Mouse (Mus musculus) midbrain, embryonic 16.5 days (tissue): Measurements from ENCODE around the gene Ankrd24. TPM values are rescaled to one million over a fixed set of nuclear protein-coding genes. Genes with fewer than 3 reads are reported as not detected.

Experiments used
- ATAC-seq: fragments of 200-750 bp; cut with Nextera tagmentation; 2 replicates; pipeline ENCODE4 v1.8.0; 2017; ENCODE audit warnings: moderate TSS enrichment
- H3K27ac ChIP-seq: fragments of 300-500 bp; sonication (generic); 2 replicates; pipeline ENCODE4 v1.5.1; 2014; ENCODE audit warnings: mild to moderate bottlenecking, low read length, mixed read lengths
- H3K27me3 ChIP-seq: fragments of 300-500 bp; sonication (generic); 2 replicates; pipeline ENCODE4 v1.6.1; 2014; ENCODE audit warnings: low read depth, low read length, mixed read lengths; ENCODE audit not compliant: control insufficient read depth, insufficient read depth
- H3K36me3 ChIP-seq: fragments of 300-500 bp; sonication (generic); 2 replicates; pipeline ENCODE4 v1.6.1; 2014; ENCODE audit warnings: mild to moderate bottlenecking, low read length, moderate library complexity, mixed read lengths; ENCODE audit not compliant: control insufficient read depth, insufficient read depth
- H3K4me1 ChIP-seq: fragments of 300-500 bp; sonication (generic); 2 replicates; pipeline ENCODE4 v1.6.1; 2014; ENCODE audit warnings: mild to moderate bottlenecking, low read length, mixed read lengths; ENCODE audit not compliant: control insufficient read depth, insufficient read depth
- H3K4me2 ChIP-seq: fragments of 300-500 bp; sonication (generic); 2 replicates; pipeline ENCODE4 v1.6.1; 2014; ENCODE audit warnings: mild to moderate bottlenecking, low read length, mixed read lengths
- H3K4me3 ChIP-seq: fragments of 300-500 bp; sonication (generic); 2 replicates; pipeline ENCODE4 v1.5.1; 2014; ENCODE audit warnings: low read depth, mild to moderate bottlenecking, low read length, moderate library complexity, mixed read lengths
- H3K9ac ChIP-seq: fragments of 300-500 bp; sonication (generic); 2 replicates; pipeline ENCODE4 v1.6.1; 2014; ENCODE audit warnings: low read depth, low read length, mixed read lengths
- H3K9me3 ChIP-seq: fragments of 300-500 bp; sonication (generic); replicated peaks from 2 replicates; pipeline ENCODE4 v1.6.1; 2014; ENCODE audit warnings: mild to moderate bottlenecking, low read length, mixed read lengths; ENCODE audit not compliant: control insufficient read depth, poor library complexity, severe bottlenecking
- WGBS: fragments of 180-500 bp; shearing (Covaris S2); extraction: QIAGEN DNeasy Blood & Tissue Kit; methylation state at CpG from one replicate; pipeline ENCODE4 v1.1.7; 2014; 5-methylcytosine and 5-hydroxymethylcytosine counted together
- polyA plus RNA-seq: library from polyadenylated mRNA; unstranded; fragments of >200 nt; fragmentation: Nextera tagmentation; extraction: Ambion mirVana; gene quantifications from 2 replicates; pipeline ENCODE4 v1.2.1, GENCODE M21; 2015

The Ankrd24 gene
- polyA plus RNA-seq, 1 experiment from 2014 or later = 18.4 TPM

- H3K4me1 ChIP-seq = no peaks in the 10 kb centered on the region
- H3K4me2 ChIP-seq = no peak overlapping the region
- no peaks in the 10 kb centered on the region for H3K9me3 ChIP-seq
- H3K27ac ChIP-seq = no peak overlapping the region
- 92% methylated on average over 5 of the region's 5 CpGs for WGBS
- peaks cover 24% of the 10 kb centered on the region for H3K36me3 ChIP-seq
- H3K27me3 ChIP-seq = no peaks in the 10 kb centered on the region
- ATAC-seq = no peak
- H3K9ac ChIP-seq = no peak overlapping the region
- no peak overlapping the region for H3K4me3 ChIP-seq
Observed at GRCm38 (mm10) chr10:81619976-81620375, 8.4 kb upstream of the Ankrd24 start.

GRCm38 (mm10) chr10:81620786-81621185 is 7.6 kb upstream of the Ankrd24 start:
- ATAC-seq = no peak
- H3K4me3 ChIP-seq = no peak overlapping the region
- no peaks in the 10 kb centered on the region for H3K27me3 ChIP-seq
- WGBS = 65% methylated on average over 9 of the region's 9 CpGs
- no peak overlapping the region for H3K9ac ChIP-seq
- peaks cover 24% of the 10 kb centered on the region for H3K36me3 ChIP-seq
- no peak overlapping the region for H3K27ac ChIP-seq
- no peaks in the 10 kb centered on the region for H3K9me3 ChIP-seq
- H3K4me1 ChIP-seq = no peaks in the 10 kb centered on the region
- no peak overlapping the region for H3K4me2 ChIP-seq

GRCm38 (mm10) chr10:81623441-81623840 is 4.9 kb upstream of the Ankrd24 start:
- ATAC-seq = no peak
- Histone ChIP-seq H3K9me3 (no peaks in the 10 kb centered on the region), H3K4me3 (no peak overlapping the region), H3K27ac (no peak overlapping the region), H3K9ac (no peak overlapping the region), H3K4me1 (peaks cover 17% of the 10 kb centered on the region), H3K27me3 (no peaks in the 10 kb centered on the region), H3K4me2 (no peak overlapping the region), H3K36me3 (peaks cover 24% of the 10 kb centered on the region)
- 63% methylated on average over 8 of the region's 8 CpGs for WGBS

GRCm38 (mm10) chr10:81626101-81626993 is 2.0 kb upstream of the Ankrd24 start:
- peak overlapping the region; percentile 68 for H3K4me3 ChIP-seq
- peak; percentile 16 for ATAC-seq
- H3K27ac ChIP-seq = peak overlapping the region; percentile 89
- H3K4me2 ChIP-seq = peak overlapping the region; percentile 84
- H3K9me3 ChIP-seq = no peaks in the 10 kb centered on the region
- peaks cover 19% of the 10 kb centered on the region for H3K36me3 ChIP-seq
- 91% methylated on average over 22 of the region's 22 CpGs for WGBS
- H3K9ac ChIP-seq = peak overlapping the region; percentile 78
- no peaks in the 10 kb centered on the region for H3K27me3 ChIP-seq
- peaks cover 17% of the 10 kb centered on the region for H3K4me1 ChIP-seq

GRCm38 (mm10) chr10:81626994-81627835 is 1.1 kb upstream of the Ankrd24 start, which contains the start of gene Sirt6:
Gene Sirt6, minus strand, starts transcription at chr10:81627797.
- WGBS = 5% methylated on average over 40 of the region's 40 CpGs
- Histone ChIP-seq H3K27ac (peak within 1 kb of the TSS; percentile 89), H3K4me2 (peak within 1 kb of the TSS; percentile 84), H3K36me3 (peaks cover 12% of the 10 kb centered on the region; the same call in 1 of the 2 replicates), H3K4me1 (peaks cover 17% of the 10 kb centered on the region), H3K9me3 (no peaks in the 10 kb centered on the region), H3K9ac (peak within 1 kb of the TSS; percentile 78), H3K27me3 (no peaks in the 10 kb centered on the region), H3K4me3 (peak within 1 kb of the TSS; percentile 68)
- peak; percentile 88 for ATAC-seq

GRCm38 (mm10) chr10:81627836-81628220 is 512 bp upstream of the Ankrd24 start:
- H3K4me1 ChIP-seq = peaks cover 17% of the 10 kb centered on the region
- H3K9me3 ChIP-seq = no peaks in the 10 kb centered on the region
- H3K27ac ChIP-seq = peak overlapping the region; percentile 89
- H3K27me3 ChIP-seq = no peaks in the 10 kb centered on the region
- H3K4me2 ChIP-seq = peak overlapping the region; percentile 84
- peak overlapping the region; percentile 68 for H3K4me3 ChIP-seq
- 0 out of 2 replicates have a peak, but pooled peaks cover 7% of the 10 kb centered on the region for H3K36me3 ChIP-seq
- peak overlapping the region; percentile 63 for H3K9ac ChIP-seq
- 67% methylated on average over 7 of the region's 7 CpGs for WGBS
- ATAC-seq = peak; percentile 39

- Histone ChIP-seq H3K27ac (peak overlapping the region; percentile 57), H3K9ac (peak overlapping the region; percentile 78), H3K4me1 (peaks cover 4% of the 10 kb centered on the region), H3K9me3 (no peaks in the 10 kb centered on the region), H3K27me3 (no peaks in the 10 kb centered on the region), H3K36me3 (no peaks in the 10 kb centered on the region), H3K4me2 (peak overlapping the region; percentile 71), H3K4me3 (peak overlapping the region; percentile 50)
- 3% methylated on average over 37 of the region's 37 CpGs for WGBS
- peak; percentile 90 for ATAC-seq
Observed at GRCm38 (mm10) chr10:81633253-81634099, 5.1 kb downstream of the Ankrd24 start.

- Histone ChIP-seq H3K36me3 (no peaks in the 10 kb centered on the region), H3K4me1 (peaks cover 10% of the 10 kb centered on the region), H3K27me3 (no peaks in the 10 kb centered on the region), H3K4me3 (no peak overlapping the region), H3K4me2 (no peak overlapping the region), H3K9me3 (no peaks in the 10 kb centered on the region), H3K27ac (no peak overlapping the region), H3K9ac (no peak overlapping the region)
- ATAC-seq = no peak
- WGBS = 16% methylated on average over 8 of the region's 8 CpGs
Observed at GRCm38 (mm10) chr10:81636338-81636737, 8.0 kb downstream of the Ankrd24 start.
